In the genomic region with DNA sequence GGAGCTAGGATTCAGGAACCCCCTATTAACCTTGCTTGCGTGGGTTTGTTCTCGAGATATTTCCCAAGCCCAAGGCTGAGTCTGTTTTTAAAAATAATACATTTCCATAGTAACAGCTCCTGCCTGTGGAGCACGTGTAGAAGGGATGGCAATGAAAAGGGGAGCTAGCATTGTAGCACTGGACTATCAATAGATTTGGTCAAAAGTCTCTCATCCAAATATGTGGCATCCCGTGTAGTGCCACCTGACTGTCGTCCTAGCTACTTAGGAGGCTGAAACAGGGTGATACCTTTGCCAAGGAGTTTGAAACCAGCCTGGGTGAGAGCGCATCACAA, we compare ENCODE assay signal across 8 mouse cellular contexts. TPM values are rescaled to one million over a fixed set of nuclear protein-coding genes. Genes with fewer than 3 reads are reported as not detected.
DNase-seq lines count a peak whose midpoint lies in the region; ATAC-seq and TF ChIP-seq lines count a peak whose summit lies in the region.

No protein-coding gene starts in this region.

- peak overlapping the region; percentile 78 for H3K4me3 ChIP-seq in cortical plate, adult 2 months (ENCODE audit: insufficient read depth, low read length)
- H3K4me3 ChIP-seq in hindbrain, embryonic 15.5 days, result peak overlapping the region; percentile 100
- H3K4me3 ChIP-seq in midbrain, embryonic 15.5 days, result peak overlapping the region; percentile 88

- H3K27me3 ChIP-seq in hindbrain, embryonic 15.5 days, result no peaks in the 10 kb centered on the region
- no peaks in the 10 kb centered on the region for H3K27me3 ChIP-seq in midbrain, embryonic 15.5 days (replicated peaks)

- 0 out of 2 replicates have a peak, but pooled peaks have one; percentile 1 for ATAC-seq in hindbrain, embryonic 15.5 days (ENCODE audit: low FRiP score, low read depth)
- peak; percentile 21; the same call in 1 of the 2 replicates for ATAC-seq in midbrain, embryonic 15.5 days (replicated peaks)

- no peak for TF ChIP-seq CTCF in cortical plate, adult 2 months (IDR thresholded peaks at IDR 0.05; ENCODE audit: extremely low read depth, insufficient read depth, low read length)

- peak; percentile 47 for DNase-seq in layer of hippocampus, adult 9-10 months (ENCODE audit: low spot score)
- no peak for DNase-seq in layer of hippocampus, postnatal 10 days (ENCODE audit: low spot score in 2 of 2)
- DNase-seq in ovary, postnatal 36 days (ENCODE audit: low spot score), result no peak
- DNase-seq in embryo, embryonic 10 days (ENCODE audit: low spot score), result no peak
- DNase-seq in spleen, adult 12 weeks (ENCODE audit: low spot score), result no peak

- 16% methylated on average over 6 of the region's 6 CpGs for WGBS in hindbrain, embryonic 15.5 days
- WGBS in midbrain, embryonic 15.5 days, result 16% methylated on average over 6 of the region's 6 CpGs

- no peaks in the 10 kb centered on the region for H3K9me3 ChIP-seq in hindbrain, embryonic 15.5 days
- no peaks in the 10 kb centered on the region for H3K9me3 ChIP-seq in midbrain, embryonic 15.5 days

- peaks cover 5% of the 10 kb centered on the region; the same call in 1 of the 2 replicates for H3K4me1 ChIP-seq in cortical plate, adult 2 months (ENCODE audit: control insufficient read depth, insufficient read depth, low read length)
- H3K4me1 ChIP-seq in hindbrain, embryonic 15.5 days (replicated peaks), result peaks cover 37% of the 10 kb centered on the region
- peaks cover 37% of the 10 kb centered on the region for H3K4me1 ChIP-seq in midbrain, embryonic 15.5 days

- H3K36me3 ChIP-seq in hindbrain, embryonic 15.5 days, result peaks cover 4% of the 10 kb centered on the region; the same call in 1 of the 2 replicates
- peaks cover 4% of the 10 kb centered on the region; the same call in 1 of the 2 replicates for H3K36me3 ChIP-seq in midbrain, embryonic 15.5 days (replicated peaks)

- peak overlapping the region; percentile 86 for H3K27ac ChIP-seq in cortical plate, adult 2 months (ENCODE audit: insufficient read depth, low read length)
- H3K27ac ChIP-seq in hindbrain, embryonic 15.5 days (replicated peaks), result peak overlapping the region; percentile 64
- peak overlapping the region; percentile 77 for H3K27ac ChIP-seq in midbrain, embryonic 15.5 days

- no peak; the same call in 1 of the 2 replicates for TF ChIP-seq POLR2A in cortical plate, adult 2 months (IDR thresholded peaks at IDR 0.05; ENCODE audit: extremely low read depth, insufficient read depth, low read length)

- H3K4me2 ChIP-seq in hindbrain, embryonic 15.5 days, result peak overlapping the region; percentile 86
- peak overlapping the region; percentile 97 for H3K4me2 ChIP-seq in midbrain, embryonic 15.5 days

- peak overlapping the region; percentile 35; the same call in 1 of the 2 replicates for H3K9ac ChIP-seq in hindbrain, embryonic 15.5 days
- peak overlapping the region; percentile 31 for H3K9ac ChIP-seq in midbrain, embryonic 15.5 days

RNA-seq across cellular contexts. Expression of a gene that starts 0.7 kb away (rescaled TPM):
- 100 to 1,000 TPM; 108 to 115 TPM for total RNA-seq in layer of hippocampus, postnatal 10 days (2021)
- polyA plus RNA-seq in cortical plate, adult 2 months (2012; rRNA removed), result 203 and 213 TPM in 2 replicates
- 28.7 and 29.3 TPM in 2 replicates for polyA plus RNA-seq in hindbrain, embryonic 15.5 days (2015; fragmentation: Nextera tagmentation; extraction: Ambion mirVana)
- 27.3 and 30.6 TPM in 2 replicates for polyA plus RNA-seq in midbrain, embryonic 15.5 days (2015; fragmentation: Nextera tagmentation; extraction: Ambion mirVana)

RNA-seq across cellular contexts. Expression of a gene that starts 5.1 kb away (rescaled TPM):
- total RNA-seq in layer of hippocampus, postnatal 10 days (2021), result 10 to 100 TPM; 16.5 to 18.5 TPM
- polyA plus RNA-seq in cortical plate, adult 2 months (2012; rRNA removed), result 18.0 and 19.3 TPM in 2 replicates
- 37.5 and 38.7 TPM in 2 replicates for polyA plus RNA-seq in hindbrain, embryonic 15.5 days (2015; fragmentation: Nextera tagmentation; extraction: Ambion mirVana)
- 36.5 and 36.9 TPM in 2 replicates for polyA plus RNA-seq in midbrain, embryonic 15.5 days (2015; fragmentation: Nextera tagmentation; extraction: Ambion mirVana)

RNA-seq across cellular contexts. Expression of a gene that starts 13.7 kb away (rescaled TPM):
- 10 to 100 TPM; 69.9 to 74.3 TPM for total RNA-seq in layer of hippocampus, postnatal 10 days (2021)
- 64.8 and 68.3 TPM in 2 replicates for polyA plus RNA-seq in cortical plate, adult 2 months (2012; rRNA removed)
- 133 and 149 TPM in 2 replicates for polyA plus RNA-seq in hindbrain, embryonic 15.5 days (2015; fragmentation: Nextera tagmentation; extraction: Ambion mirVana)
- polyA plus RNA-seq in midbrain, embryonic 15.5 days (2015; fragmentation: Nextera tagmentation; extraction: Ambion mirVana), result 121 and 132 TPM in 2 replicates

RNA-seq across cellular contexts. Expression of a gene that starts 15.3 kb away (rescaled TPM):
- total RNA-seq in layer of hippocampus, postnatal 10 days (2021), result 10 to 100 TPM; 25.9 to 26.5 TPM
- polyA plus RNA-seq in cortical plate, adult 2 months (2012; rRNA removed), result 27.6 and 33.6 TPM in 2 replicates
- 25.7 and 28.8 TPM in 2 replicates for polyA plus RNA-seq in hindbrain, embryonic 15.5 days (2015; fragmentation: Nextera tagmentation; extraction: Ambion mirVana)
- 28.4 and 30.5 TPM in 2 replicates for polyA plus RNA-seq in midbrain, embryonic 15.5 days (2015; fragmentation: Nextera tagmentation; extraction: Ambion mirVana)

RNA-seq across cellular contexts. Expression of a gene that starts 23.3 kb away (rescaled TPM):
- 10 to 100 TPM; 18.9 to 32.5 TPM for total RNA-seq in layer of hippocampus, postnatal 10 days (2021)
- polyA plus RNA-seq in cortical plate, adult 2 months (2012; rRNA removed), result 30.5 and 31.2 TPM in 2 replicates
- 64.8 and 64.9 TPM in 2 replicates for polyA plus RNA-seq in hindbrain, embryonic 15.5 days (2015; fragmentation: Nextera tagmentation; extraction: Ambion mirVana)
- polyA plus RNA-seq in midbrain, embryonic 15.5 days (2015; fragmentation: Nextera tagmentation; extraction: Ambion mirVana), result 63.1 and 65.6 TPM in 2 replicates
